ENCODE assay signal across 15 mouse cellular contexts in the genomic region with DNA sequence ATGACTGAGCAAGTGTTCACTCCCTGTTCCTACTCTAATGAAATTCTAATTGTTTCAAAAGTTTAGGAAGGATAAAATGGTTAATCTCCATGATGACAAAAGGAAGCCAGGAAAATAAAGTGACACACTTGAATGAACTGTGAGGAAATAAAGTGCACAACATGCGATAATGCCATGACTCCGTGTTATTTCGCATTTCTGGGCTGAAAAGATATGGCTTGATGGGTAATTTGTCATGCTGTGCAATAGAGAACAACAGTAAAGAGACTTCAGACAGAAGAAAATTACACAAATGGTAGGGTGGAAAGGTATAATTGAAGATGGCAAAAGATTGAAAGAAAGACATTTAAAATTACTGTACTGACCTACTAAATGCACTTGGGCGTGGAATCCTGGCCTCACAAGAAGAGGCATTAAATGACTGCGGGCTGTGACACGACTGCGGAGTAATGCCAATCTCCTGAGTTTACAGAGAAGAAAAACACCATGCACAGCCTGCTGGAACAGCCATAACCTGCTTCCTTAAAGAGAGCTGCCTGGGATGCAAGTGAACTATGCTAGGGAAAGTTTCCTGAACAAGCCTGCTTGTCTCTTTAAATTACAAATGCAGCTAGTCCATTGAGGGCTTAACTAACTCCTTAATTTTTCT.
"Had no signal": no experiment of that assay in that cellular context is flagged by ENCODE, and none has a peak within 500 bp of the region (broad histone marks: within the 10 kb centered on the region; RNA-seq: fewer than 3 reads in every experiment).

No protein-coding gene starts in this region.

- H3K9ac ChIP-seq: kidney, embryonic 15.5 days; limb, embryonic 15.5 days; liver, embryonic 12.5 days; lung, embryonic 15.5 days; midbrain, embryonic 15.5 days; neural tube, embryonic 13.5 days had no signal

- H3K27me3 ChIP-seq: kidney, embryonic 15.5 days; limb, embryonic 15.5 days; liver, embryonic 12.5 days; lung, embryonic 15.5 days; megakaryocyte, embryonic 14.5 days; midbrain, embryonic 15.5 days; neural tube, embryonic 13.5 days had no signal

- H3K4me1 ChIP-seq: kidney, embryonic 15.5 days; limb, embryonic 15.5 days; liver, embryonic 12.5 days; midbrain, embryonic 15.5 days; neural tube, embryonic 13.5 days had no signal

- H3K36me3 ChIP-seq: kidney, embryonic 15.5 days; limb, embryonic 15.5 days; liver, embryonic 12.5 days; lung, embryonic 15.5 days; midbrain, embryonic 15.5 days; neural tube, embryonic 13.5 days had no signal

- ATAC-seq: liver, embryonic 12.5 days; midbrain, embryonic 15.5 days had no signal

- H3K4me3 ChIP-seq: kidney, embryonic 15.5 days; left cerebral cortex, adult 2 months; limb, embryonic 15.5 days; liver, embryonic 12.5 days; lung, embryonic 15.5 days; megakaryocyte, embryonic 14.5 days; midbrain, embryonic 15.5 days; neural tube, embryonic 13.5 days had no signal

- H3K27ac ChIP-seq: kidney, embryonic 15.5 days; left cerebral cortex, adult 2 months; limb, embryonic 15.5 days; liver, embryonic 12.5 days; lung, embryonic 15.5 days; macrophage; midbrain, embryonic 15.5 days; neural tube, embryonic 13.5 days; stomach, postnatal 0 days had no signal

- H3K9me3 ChIP-seq: kidney, embryonic 15.5 days; limb, embryonic 15.5 days; liver, embryonic 12.5 days; lung, embryonic 15.5 days; megakaryocyte, embryonic 14.5 days; midbrain, embryonic 15.5 days; neural tube, embryonic 13.5 days had no signal

- DNase-seq: kidney, postnatal 14 days; lung, postnatal 14 days; right cerebral cortex, postnatal 25 days; thymus, postnatal 4 days had no signal

- H3K4me2 ChIP-seq: kidney, embryonic 15.5 days; limb, embryonic 15.5 days; liver, embryonic 12.5 days; lung, embryonic 15.5 days; midbrain, embryonic 11.5 days; midbrain, embryonic 15.5 days; neural tube, embryonic 13.5 days had no signal
